Mouse (Mus musculus): ENCODE measurements around the gene Gm30191. TPM values are rescaled to one million over a fixed set of nuclear protein-coding genes. Genes with fewer than 3 reads are reported as not detected.
A peak's percentile ranks its signal among the peaks of the same experiment; 100 is the strongest.

Gene Gm30191
- polyA plus RNA-seq, 1 experiment from 2014 or later: not detected

- peak within 1 kb of the TSS; percentile 46 for H3K4me2 ChIP-seq
- peaks cover 13% of the 10 kb centered on the region for H3K4me1 ChIP-seq (replicated peaks)
- H3K36me3 ChIP-seq (replicated peaks): no peaks in the 10 kb centered on the region
- no peak within 1 kb of the TSS for H3K4me3 ChIP-seq (replicated peaks)
- H3K27me3 ChIP-seq: peaks cover 53% of the 10 kb centered on the region
- H3K9me3 ChIP-seq (replicated peaks): no peaks in the 10 kb centered on the region
- no peak within 1 kb of the TSS for H3K27ac ChIP-seq (replicated peaks)
- ATAC-seq (ENCODE audit: insufficient read depth): no peak
- 12% methylated on average over 18 of the region's 18 CpGs for WGBS (ENCODE audit: insufficient replicate concordance)
- H3K9ac ChIP-seq: no peak within 1 kb of the TSS
Observed at GRCm38 (mm10) chr4:134238279-134238651, 8.5 kb upstream of the Gm30191 start, which contains the start of gene Cnksr1. Gene Cnksr1, minus strand, starts transcription at chr4:134238399.

GRCm38 (mm10) chr4:134238686-134239085 is 8.0 kb upstream of the Gm30191 start:
- Histone ChIP-seq H3K4me2 (peak overlapping the region; percentile 46), H3K27ac (replicated peaks) (no peak overlapping the region), H3K36me3 (replicated peaks) (no peaks in the 10 kb centered on the region), H3K4me1 (replicated peaks) (peaks cover 13% of the 10 kb centered on the region), H3K27me3 (peaks cover 49% of the 10 kb centered on the region), H3K9me3 (replicated peaks) (no peaks in the 10 kb centered on the region), H3K4me3 (replicated peaks) (no peak overlapping the region), H3K9ac (no peak overlapping the region)
- no peak for ATAC-seq (ENCODE audit: insufficient read depth)
- WGBS (ENCODE audit: insufficient replicate concordance): 6% methylated on average over 10 of the region's 10 CpGs

GRCm38 (mm10) chr4:134243516-134244250 is 3.1 kb upstream of the Gm30191 start, which contains the start of gene E130218I03Rik:
Gene E130218I03Rik, plus strand, starts transcription at chr4:134243662.
- Histone ChIP-seq H3K9ac (peak within 1 kb of the TSS; percentile 71; the same call in 1 of the 2 replicates), H3K27ac (replicated peaks) (no peak within 1 kb of the TSS), H3K4me2 (peak within 1 kb of the TSS; percentile 98), H3K27me3 (peaks cover 36% of the 10 kb centered on the region), H3K9me3 (replicated peaks) (no peaks in the 10 kb centered on the region), H3K4me3 (replicated peaks) (peak within 1 kb of the TSS; percentile 79), H3K4me1 (replicated peaks) (peaks cover 24% of the 10 kb centered on the region), H3K36me3 (replicated peaks) (no peaks in the 10 kb centered on the region)
- ATAC-seq (ENCODE audit: insufficient read depth): no peak
- WGBS (ENCODE audit: insufficient replicate concordance): 86% methylated on average over 17 of the region's 17 CpGs

- Histone ChIP-seq H3K4me3 (replicated peaks) (peak within 1 kb of the TSS; percentile 79), H3K9ac (peak within 1 kb of the TSS; percentile 71), H3K9me3 (replicated peaks) (no peaks in the 10 kb centered on the region), H3K27ac (replicated peaks) (peak within 1 kb of the TSS; percentile 51; the same call in 1 of the 2 replicates), H3K4me2 (peak within 1 kb of the TSS; percentile 98), H3K4me1 (replicated peaks) (peaks cover 30% of the 10 kb centered on the region), H3K27me3 (peaks cover 48% of the 10 kb centered on the region), H3K36me3 (replicated peaks) (no peaks in the 10 kb centered on the region)
- peak; percentile 76 for ATAC-seq (ENCODE audit: insufficient read depth)
- under 1% methylated on average over 60 of the region's 60 CpGs for WGBS (ENCODE audit: insufficient replicate concordance)
Observed at GRCm38 (mm10) chr4:134245148-134245843, 1.4 kb upstream of the Gm30191 start, which contains the start of gene Zfp593. Gene Zfp593, minus strand, starts transcription at chr4:134245592.

- Histone ChIP-seq H3K4me3 (replicated peaks) (no peak overlapping the region), H3K9me3 (replicated peaks) (no peaks in the 10 kb centered on the region), H3K36me3 (replicated peaks) (no peaks in the 10 kb centered on the region), H3K4me1 (replicated peaks) (peaks cover 40% of the 10 kb centered on the region), H3K27me3 (peaks cover 58% of the 10 kb centered on the region), H3K27ac (replicated peaks) (no peak overlapping the region), H3K4me2 (no peak overlapping the region), H3K9ac (no peak overlapping the region)
- WGBS (ENCODE audit: insufficient replicate concordance): 51% methylated on average over 4 of the region's 4 CpGs
- ATAC-seq (ENCODE audit: insufficient read depth): no peak
Observed at GRCm38 (mm10) chr4:134246256-134246655, 479 bp upstream of the Gm30191 start.

- Histone ChIP-seq H3K4me2 (peak overlapping the region; percentile 61), H3K9me3 (replicated peaks) (no peaks in the 10 kb centered on the region), H3K4me3 (replicated peaks) (peak overlapping the region; percentile 33), H3K36me3 (replicated peaks) (no peaks in the 10 kb centered on the region), H3K9ac (no peak overlapping the region), H3K27ac (replicated peaks) (no peak overlapping the region), H3K4me1 (replicated peaks) (peaks cover 57% of the 10 kb centered on the region), H3K27me3 (peaks cover 92% of the 10 kb centered on the region)
- no peak for ATAC-seq (ENCODE audit: insufficient read depth)
- WGBS (ENCODE audit: insufficient replicate concordance): 2% methylated on average over 30 of the region's 30 CpGs
Observed at GRCm38 (mm10) chr4:134249651-134250050, 2.9 kb downstream of the Gm30191 start.

GRCm38 (mm10) chr4:134250116-134250929 is 3.6 kb downstream of the Gm30191 start:
- peak overlapping the region; percentile 33; the same call in 1 of the 2 replicates for H3K4me3 ChIP-seq (replicated peaks)
- ATAC-seq (ENCODE audit: insufficient read depth): no peak
- whole genome bisulfite sequencing (ENCODE audit: insufficient replicate concordance): 20% methylated on average over 27 of the region's 27 CpGs
- H3K27me3 ChIP-seq: peaks cover 98% of the 10 kb centered on the region
- no peaks in the 10 kb centered on the region for H3K9me3 ChIP-seq (replicated peaks)
- H3K36me3 ChIP-seq (replicated peaks): no peaks in the 10 kb centered on the region
- H3K9ac ChIP-seq: no peak overlapping the region
- H3K27ac ChIP-seq (replicated peaks): no peak overlapping the region
- H3K4me2 ChIP-seq: peak overlapping the region; percentile 67
- peaks cover 56% of the 10 kb centered on the region for H3K4me1 ChIP-seq (replicated peaks)

GRCm38 (mm10) chr4:134250930-134251240 is 4.2 kb downstream of the Gm30191 start:
- no peak overlapping the region for H3K9ac ChIP-seq
- no peak for ATAC-seq (ENCODE audit: insufficient read depth)
- WGBS (ENCODE audit: insufficient replicate concordance): 17% methylated on average over 10 of the region's 10 CpGs
- peak overlapping the region; percentile 43 for H3K4me3 ChIP-seq (replicated peaks)
- H3K27me3 ChIP-seq: peaks cover 100% of the 10 kb centered on the region
- H3K4me2 ChIP-seq: peak overlapping the region; percentile 67
- peaks cover 51% of the 10 kb centered on the region for H3K4me1 ChIP-seq (replicated peaks)
- no peaks in the 10 kb centered on the region for H3K36me3 ChIP-seq (replicated peaks)
- no peak overlapping the region for H3K27ac ChIP-seq (replicated peaks)
- H3K9me3 ChIP-seq (replicated peaks): no peaks in the 10 kb centered on the region

- Histone ChIP-seq H3K4me1 (replicated peaks) (peaks cover 48% of the 10 kb centered on the region), H3K9me3 (replicated peaks) (no peaks in the 10 kb centered on the region), H3K4me2 (peak overlapping the region; percentile 67), H3K36me3 (replicated peaks) (no peaks in the 10 kb centered on the region), H3K4me3 (replicated peaks) (peak overlapping the region; percentile 43), H3K27ac (replicated peaks) (no peak overlapping the region), H3K9ac (no peak overlapping the region), H3K27me3 (peaks cover 100% of the 10 kb centered on the region)
- ATAC-seq (ENCODE audit: insufficient read depth): 0 out of 2 replicates have a peak, but pooled peaks have one; percentile 17
- under 1% methylated on average over 91 of the region's 91 CpGs for WGBS (ENCODE audit: insufficient replicate concordance)
Observed at GRCm38 (mm10) chr4:134251241-134252130, 4.8 kb downstream of the Gm30191 start.

All from liver, embryonic 15.5 days (tissue).